Mouse (Mus musculus): ENCODE measurements at regions not wholly inside any gene's neighbourhood (a gene's known extent, or its start where the extent isn't known, plus 50 kb on each side); places are given as distances from the start of the nearest gene placed in this dataset.

DNA sequence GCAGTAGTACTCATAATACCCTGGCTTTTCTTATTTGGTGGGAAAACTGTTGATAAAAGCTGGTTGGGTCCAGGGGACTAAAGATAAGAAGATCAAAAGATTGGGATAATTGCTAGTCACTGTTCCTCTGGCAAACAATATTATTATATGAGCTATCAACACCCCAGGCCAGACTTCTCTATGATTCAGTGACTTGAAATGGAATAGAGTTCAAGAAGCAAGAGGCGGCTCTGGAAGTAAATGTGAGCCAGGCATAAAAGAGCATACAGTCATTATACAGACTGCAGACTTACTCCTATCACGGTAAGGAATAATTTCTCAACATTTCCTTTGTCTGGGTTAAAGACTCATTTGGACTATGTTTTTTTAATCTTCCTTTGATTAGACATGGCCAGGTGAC is 278.5 kb upstream of the Acvr2a start:
- no peak for TF ChIP-seq CTCF (IDR thresholded peaks at IDR 0.05)
- TF ChIP-seq EP300 (IDR thresholded peaks at IDR 0.05): no peak
